Mouse (Mus musculus): ENCODE results near the gene Stag1. TPM values are rescaled to one million over a fixed set of nuclear protein-coding genes. Genes with fewer than 3 reads are reported as not detected.

Gene Stag1
- polyA plus RNA-seq, 1 experiment from 2014 or later = 35.7 TPM

GRCm38 (mm10) chr9:100984381-100985310, 387.0 kb downstream of the Stag1 start:
- Histone ChIP-seq H3K9me3 (replicated peaks; ENCODE audit: control insufficient read depth, low read length) (peaks cover 6% of the 10 kb centered on the region; the same call in 1 of the 2 replicates), H3K27me3 (ENCODE audit: control insufficient read depth, insufficient read depth, low read length) (no peaks in the 10 kb centered on the region), H3K9ac (ENCODE audit: low read length) (no peak overlapping the region), H3K4me2 (ENCODE audit: low read depth, low read length) (no peak overlapping the region), H3K4me1 (ENCODE audit: control insufficient read depth, insufficient read depth, low read length) (no peaks in the 10 kb centered on the region), H3K36me3 (ENCODE audit: control insufficient read depth, insufficient read depth, low read length) (peaks cover 10% of the 10 kb centered on the region), H3K4me3 (replicated peaks; ENCODE audit: low read length) (no peak overlapping the region), H3K27ac (ENCODE audit: low read length) (no peak overlapping the region)
- 92% methylated on average over 25 of the region's 25 CpGs for WGBS
- peak; percentile 47; the same call in 1 of the 2 replicates for ATAC-seq (ENCODE audit: insufficient read depth, low FRiP score)

- Histone ChIP-seq H3K27ac (ENCODE audit: low read length) (no peak overlapping the region), H3K4me2 (ENCODE audit: low read depth, low read length) (no peak overlapping the region), H3K9me3 (replicated peaks; ENCODE audit: control insufficient read depth, low read length) (peaks cover 6% of the 10 kb centered on the region; the same call in 1 of the 2 replicates), H3K9ac (ENCODE audit: low read length) (no peak overlapping the region), H3K36me3 (ENCODE audit: control insufficient read depth, insufficient read depth, low read length) (peaks cover 14% of the 10 kb centered on the region), H3K4me1 (ENCODE audit: control insufficient read depth, insufficient read depth, low read length) (no peaks in the 10 kb centered on the region), H3K4me3 (replicated peaks; ENCODE audit: low read length) (no peak overlapping the region), H3K27me3 (ENCODE audit: control insufficient read depth, insufficient read depth, low read length) (no peaks in the 10 kb centered on the region)
- no peak for ATAC-seq (ENCODE audit: insufficient read depth, low FRiP score)
- 95% methylated on average over 5 of the region's 5 CpGs for WGBS
Measured at GRCm38 (mm10) chr9:100987006-100987405, 389.4 kb downstream of the Stag1 start.

- WGBS = 88% methylated on average over 3 of the region's 3 CpGs
- peaks cover 6% of the 10 kb centered on the region; the same call in 1 of the 2 replicates for H3K9me3 ChIP-seq (replicated peaks; ENCODE audit: control insufficient read depth, low read length)
Measured at GRCm38 (mm10) chr9:100987850-100988249, 390.3 kb downstream of the Stag1 start.

DNA sequence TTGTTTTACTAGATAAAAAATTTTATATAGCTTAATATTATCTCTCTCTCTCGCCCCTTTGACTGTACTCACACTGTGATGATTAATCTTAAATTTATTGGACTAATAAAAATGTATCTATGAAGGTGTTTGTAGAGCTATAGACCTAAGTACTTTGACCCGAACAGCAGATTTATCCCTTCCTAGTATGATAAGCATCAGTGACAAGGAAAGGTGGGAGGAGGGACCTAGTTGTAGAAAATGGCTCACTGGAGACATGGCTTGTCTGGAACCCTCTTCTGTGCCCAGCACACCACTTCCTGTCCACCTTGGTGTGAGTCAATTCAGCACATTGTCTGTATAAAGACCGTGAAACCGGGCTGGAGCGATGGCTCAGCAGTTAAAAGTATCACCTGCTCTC, 393.0 kb downstream of the Stag1 start:
- no peak overlapping the region for H3K27ac ChIP-seq (ENCODE audit: low read length)
- peaks cover 6% of the 10 kb centered on the region; the same call in 1 of the 2 replicates for H3K9me3 ChIP-seq (replicated peaks; ENCODE audit: control insufficient read depth, low read length)
- no peaks in the 10 kb centered on the region for H3K27me3 ChIP-seq (ENCODE audit: control insufficient read depth, insufficient read depth, low read length)
- peaks cover 24% of the 10 kb centered on the region for H3K36me3 ChIP-seq (ENCODE audit: control insufficient read depth, insufficient read depth, low read length)
- H3K4me2 ChIP-seq (ENCODE audit: low read depth, low read length) = no peak overlapping the region
- H3K4me3 ChIP-seq (replicated peaks; ENCODE audit: low read length) = no peak overlapping the region
- 86% methylated on average over 5 of the region's 5 CpGs for WGBS
- no peak for ATAC-seq (ENCODE audit: insufficient read depth, low FRiP score)
- H3K9ac ChIP-seq (ENCODE audit: low read length) = no peak overlapping the region
- no peaks in the 10 kb centered on the region for H3K4me1 ChIP-seq (ENCODE audit: control insufficient read depth, insufficient read depth, low read length)

More at GRCm38 (mm10) chr9:100987850-100988249, 390.3 kb downstream of the Stag1 start:
- no peaks in the 10 kb centered on the region for H3K27me3 ChIP-seq (ENCODE audit: control insufficient read depth, insufficient read depth, low read length)
- H3K9ac ChIP-seq (ENCODE audit: low read length) = no peak overlapping the region
- H3K4me1 ChIP-seq (ENCODE audit: control insufficient read depth, insufficient read depth, low read length) = no peaks in the 10 kb centered on the region
- peaks cover 14% of the 10 kb centered on the region for H3K36me3 ChIP-seq (ENCODE audit: control insufficient read depth, insufficient read depth, low read length)
- no peak for ATAC-seq (ENCODE audit: insufficient read depth, low FRiP score)
- H3K4me2 ChIP-seq (ENCODE audit: low read depth, low read length) = no peak overlapping the region
- H3K27ac ChIP-seq (ENCODE audit: low read length) = no peak overlapping the region
- H3K4me3 ChIP-seq (replicated peaks; ENCODE audit: low read length) = no peak overlapping the region

- WGBS = 81% methylated on average over 2 of the region's 2 CpGs
- no peaks in the 10 kb centered on the region for H3K27me3 ChIP-seq (ENCODE audit: control insufficient read depth, insufficient read depth, low read length)
- H3K36me3 ChIP-seq (ENCODE audit: control insufficient read depth, insufficient read depth, low read length) = peaks cover 24% of the 10 kb centered on the region
- no peak for ATAC-seq (ENCODE audit: insufficient read depth, low FRiP score)
- H3K4me3 ChIP-seq (replicated peaks; ENCODE audit: low read length) = no peak overlapping the region
- H3K9me3 ChIP-seq (replicated peaks; ENCODE audit: control insufficient read depth, low read length) = peaks cover 6% of the 10 kb centered on the region; the same call in 1 of the 2 replicates
- no peaks in the 10 kb centered on the region for H3K4me1 ChIP-seq (ENCODE audit: control insufficient read depth, insufficient read depth, low read length)
- no peak overlapping the region for H3K27ac ChIP-seq (ENCODE audit: low read length)
- H3K9ac ChIP-seq (ENCODE audit: low read length) = no peak overlapping the region
- H3K4me2 ChIP-seq (ENCODE audit: low read depth, low read length) = no peak overlapping the region
Measured at GRCm38 (mm10) chr9:100991321-100991720, 393.7 kb downstream of the Stag1 start.

GRCm38 (mm10) chr9:100992191-100992590, 394.6 kb downstream of the Stag1 start:
- WGBS = 92% methylated on average over 2 of the region's 2 CpGs
- no peak for ATAC-seq (ENCODE audit: insufficient read depth, low FRiP score)
- H3K9ac ChIP-seq (ENCODE audit: low read length) = no peak overlapping the region
- H3K36me3 ChIP-seq (ENCODE audit: control insufficient read depth, insufficient read depth, low read length) = peaks cover 24% of the 10 kb centered on the region
- H3K4me1 ChIP-seq (ENCODE audit: control insufficient read depth, insufficient read depth, low read length) = no peaks in the 10 kb centered on the region
- H3K4me2 ChIP-seq (ENCODE audit: low read depth, low read length) = no peak overlapping the region
- H3K4me3 ChIP-seq (replicated peaks; ENCODE audit: low read length) = no peak overlapping the region
- no peaks in the 10 kb centered on the region for H3K27me3 ChIP-seq (ENCODE audit: control insufficient read depth, insufficient read depth, low read length)
- H3K27ac ChIP-seq (ENCODE audit: low read length) = no peak overlapping the region
- H3K9me3 ChIP-seq (replicated peaks; ENCODE audit: control insufficient read depth, low read length) = peaks cover 6% of the 10 kb centered on the region; the same call in 1 of the 2 replicates

DNA sequence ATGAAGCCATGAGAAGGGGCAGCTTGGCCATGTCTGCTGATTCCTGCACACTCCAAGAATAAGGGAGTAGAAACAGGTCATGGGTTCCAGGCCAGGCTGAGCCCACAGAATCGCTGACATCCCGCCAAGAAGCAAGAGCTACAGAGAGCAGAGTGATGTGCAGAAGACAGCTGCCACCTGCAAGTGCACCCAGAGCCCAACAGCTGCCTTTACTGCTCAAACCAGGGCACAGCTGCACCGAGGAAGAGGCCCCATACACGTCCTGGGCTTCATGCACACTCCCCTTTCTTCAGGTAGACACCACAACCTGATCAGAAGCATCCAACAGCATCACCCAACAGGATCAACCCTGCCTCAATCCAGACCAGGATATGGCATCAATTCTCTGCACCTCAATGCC, 396.3 kb downstream of the Stag1 start:
- no peak overlapping the region for H3K27ac ChIP-seq (ENCODE audit: low read length)
- no peaks in the 10 kb centered on the region for H3K4me1 ChIP-seq (ENCODE audit: control insufficient read depth, insufficient read depth, low read length)
- H3K27me3 ChIP-seq (ENCODE audit: control insufficient read depth, insufficient read depth, low read length) = no peaks in the 10 kb centered on the region
- peaks cover 21% of the 10 kb centered on the region for H3K36me3 ChIP-seq (ENCODE audit: control insufficient read depth, insufficient read depth, low read length)
- no peak overlapping the region for H3K4me3 ChIP-seq (replicated peaks; ENCODE audit: low read length)
- 87% methylated on average over 4 of the region's 4 CpGs for WGBS
- no peak overlapping the region for H3K4me2 ChIP-seq (ENCODE audit: low read depth, low read length)
- H3K9me3 ChIP-seq (replicated peaks; ENCODE audit: control insufficient read depth, low read length) = no peaks in the 10 kb centered on the region
- no peak for ATAC-seq (ENCODE audit: insufficient read depth, low FRiP score)
- no peak overlapping the region for H3K9ac ChIP-seq (ENCODE audit: low read length)

DNA sequence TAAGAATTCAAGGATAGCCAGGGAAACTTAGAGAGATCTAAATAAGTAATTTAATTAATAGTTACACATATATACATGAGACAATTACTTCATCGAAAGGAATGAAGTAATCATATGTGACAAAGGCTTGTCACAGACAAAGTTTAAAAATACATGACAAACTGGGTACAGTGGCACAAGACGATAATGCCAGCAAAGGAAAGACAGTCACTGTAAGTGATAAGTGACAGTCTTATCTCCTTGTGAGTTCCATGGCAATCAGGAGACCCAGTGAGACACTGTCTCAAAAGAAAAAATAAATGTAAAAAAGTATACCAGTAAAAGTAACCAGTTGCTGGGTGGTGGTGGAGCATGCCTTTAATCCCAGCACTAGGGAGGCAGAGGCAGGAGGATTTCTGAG, 399.5 kb downstream of the Stag1 start:
- H3K4me3 ChIP-seq (replicated peaks; ENCODE audit: low read length) = no peak overlapping the region
- no peak overlapping the region for H3K27ac ChIP-seq (ENCODE audit: low read length)
- no peaks in the 10 kb centered on the region for H3K4me1 ChIP-seq (ENCODE audit: control insufficient read depth, insufficient read depth, low read length)
- WGBS = 91% methylated on average over 2 of the region's 2 CpGs
- H3K27me3 ChIP-seq (ENCODE audit: control insufficient read depth, insufficient read depth, low read length) = no peaks in the 10 kb centered on the region
- no peak overlapping the region for H3K9ac ChIP-seq (ENCODE audit: low read length)
- ATAC-seq (ENCODE audit: insufficient read depth, low FRiP score) = no peak
- H3K9me3 ChIP-seq (replicated peaks; ENCODE audit: control insufficient read depth, low read length) = no peaks in the 10 kb centered on the region
- H3K36me3 ChIP-seq (ENCODE audit: control insufficient read depth, insufficient read depth, low read length) = peaks cover 10% of the 10 kb centered on the region; the same call in 1 of the 2 replicates
- no peak overlapping the region for H3K4me2 ChIP-seq (ENCODE audit: low read depth, low read length)

GRCm38 (mm10) chr9:101002053-101002452, 404.5 kb downstream of the Stag1 start:
- WGBS = 93% methylated on average over 4 of the region's 4 CpGs
- H3K4me1 ChIP-seq (ENCODE audit: control insufficient read depth, insufficient read depth, low read length) = peaks cover 5% of the 10 kb centered on the region; the same call in 1 of the 2 replicates
- no peaks in the 10 kb centered on the region for H3K27me3 ChIP-seq (ENCODE audit: control insufficient read depth, insufficient read depth, low read length)
- H3K4me2 ChIP-seq (ENCODE audit: low read depth, low read length) = no peak overlapping the region
- H3K9me3 ChIP-seq (replicated peaks; ENCODE audit: control insufficient read depth, low read length) = no peaks in the 10 kb centered on the region
- H3K4me3 ChIP-seq (replicated peaks; ENCODE audit: low read length) = no peak overlapping the region
- H3K9ac ChIP-seq (ENCODE audit: low read length) = no peak overlapping the region
- peaks cover 5% of the 10 kb centered on the region; the same call in 1 of the 2 replicates for H3K36me3 ChIP-seq (ENCODE audit: control insufficient read depth, insufficient read depth, low read length)
- no peak for ATAC-seq (ENCODE audit: insufficient read depth, low FRiP score)
- H3K27ac ChIP-seq (ENCODE audit: low read length) = no peak overlapping the region

Measured in stomach, embryonic 16.5 days (tissue).